8 mouse cellular contexts compared by ENCODE assay signal in the genomic region with DNA sequence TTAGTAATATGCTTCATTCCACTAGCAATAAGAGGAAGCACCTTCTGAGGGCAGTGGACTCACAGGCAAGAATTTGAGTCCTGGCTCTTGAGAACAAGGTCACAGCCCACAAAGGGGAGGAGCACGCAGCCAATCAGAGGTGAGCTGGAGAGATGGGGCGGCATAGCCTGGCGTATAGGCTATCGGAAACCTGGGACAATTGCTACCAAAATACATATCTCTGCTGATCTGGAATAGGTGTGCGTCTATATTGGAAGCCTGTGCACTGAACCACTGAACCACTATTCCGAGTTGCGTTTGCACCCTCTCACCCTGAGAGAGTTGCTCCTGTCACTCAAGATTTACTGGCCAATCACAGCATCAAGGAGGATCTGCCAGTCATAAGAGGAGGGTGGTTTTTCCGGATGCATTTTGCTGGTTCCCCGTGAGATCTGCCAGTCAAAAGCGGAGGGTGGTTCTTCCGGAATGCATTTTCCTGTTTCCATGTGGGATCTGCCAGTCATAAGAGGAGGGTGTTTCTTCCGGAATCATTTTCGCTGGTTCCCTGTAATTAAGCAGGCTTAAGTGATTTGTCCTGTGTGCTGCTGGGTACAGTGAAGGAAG.
DNase-seq lines count a peak whose midpoint lies in the region; ATAC-seq and TF ChIP-seq lines count a peak whose summit lies in the region.
"Not testable (repeated sequence)": the region's sequence is repeated elsewhere in the genome, so short reads cannot be mapped to it uniquely, and the experiment has no call there.

No protein-coding gene starts in this region.

- peak overlapping the region; percentile 48 for H3K4me3 ChIP-seq in cortical plate, adult 2 months (ENCODE audit: insufficient read depth, low read length)
- peak overlapping the region; percentile 92 for H3K4me3 ChIP-seq in megakaryocyte, embryonic 14.5 days (replicated peaks)

- peak; percentile 79 to 83 for DNase-seq in gastrocnemius, adult 8-10 months (ENCODE audit: low spot score in 2 of 2)
- peak; percentile 73 for DNase-seq in hindlimb bud, embryonic 11.5 days (ENCODE audit: extremely low spot score, low read depth, low spot score)
- DNase-seq in left cerebral cortex, adult 8-10 months (ENCODE audit: low spot score in 2 of 2) = peak; percentile 81 to 93
- DNase-seq in right cerebral cortex, postnatal 10 days (ENCODE audit: low spot score in 2 of 2) = peak; percentile 92 to 96
- peak; percentile 65 for DNase-seq in urinary bladder, postnatal 25 days (ENCODE audit: low spot score)

- H3K4me1 ChIP-seq in cortical plate, adult 2 months (ENCODE audit: control insufficient read depth, insufficient read depth, low read length); megakaryocyte, embryonic 14.5 days: not testable (repeated sequence)

- H3K27ac ChIP-seq in cortical plate, adult 2 months (ENCODE audit: insufficient read depth, low read length) = 0 out of 2 replicates have a peak overlapping the region, but pooled peaks have one; percentile 11

- ATAC-seq in activated CD4-positive, CD25-positive, alpha-beta regulatory T cell, adult 4 months = peak; percentile 100

- H3K27me3 ChIP-seq in megakaryocyte, embryonic 14.5 days (replicated peaks) = not testable (repeated sequence)

- H3K36me3 ChIP-seq in megakaryocyte, embryonic 14.5 days (replicated peaks; ENCODE audit: low read length) = not testable (repeated sequence)

- TF ChIP-seq POLR2A in cortical plate, adult 2 months (IDR thresholded peaks at IDR 0.05; ENCODE audit: extremely low read depth, insufficient read depth, low read length) = not testable (repeated sequence)

- not testable (repeated sequence) for TF ChIP-seq CTCF in cortical plate, adult 2 months (IDR thresholded peaks at IDR 0.05; ENCODE audit: extremely low read depth, insufficient read depth, low read length)

- not testable (repeated sequence) for H3K9me3 ChIP-seq in megakaryocyte, embryonic 14.5 days

Comparison
In these comparisons a context has a peak if more than half of its experiments do, and no peak if none do; other contexts are left out.
1. Peak in every context shown above with its lines: DNase-seq, ATAC-seq, H3K4me3 ChIP-seq and H3K27ac ChIP-seq.